Mouse (Mus musculus) kidney, embryonic 16.5 days (tissue): ENCODE results near the gene Opcml. TPM values are rescaled to one million over a fixed set of nuclear protein-coding genes. Genes with fewer than 3 reads are reported as not detected.

Experiments
- ATAC-seq: fragments of 200-750 bp; cut with Nextera tagmentation; 2 replicates; pipeline ENCODE4 v1.8.0; 2017; ENCODE audit warnings: moderate TSS enrichment; ENCODE audit not compliant: low FRiP score, low TSS enrichment
- H3K27ac ChIP-seq: fragments of 300-500 bp; sonication (generic); 2 replicates; pipeline ENCODE4 v1.5.1; 2014; ENCODE audit warnings: low read length
- H3K27me3 ChIP-seq: fragments of 300-500 bp; sonication (generic); 2 replicates; pipeline ENCODE4 v1.6.1; 2014; ENCODE audit warnings: low read length, control low read depth, mixed read lengths; ENCODE audit not compliant: insufficient read depth
- H3K36me3 ChIP-seq: fragments of 300-500 bp; sonication (generic); 2 replicates; pipeline ENCODE4 v1.6.1; 2014; ENCODE audit warnings: low read length, control low read depth, mixed read lengths; ENCODE audit not compliant: insufficient read depth
- H3K4me1 ChIP-seq: fragments of 300-500 bp; sonication (generic); 2 replicates; pipeline ENCODE4 v1.6.1; 2014; ENCODE audit warnings: low read length, control low read depth, mixed read lengths; ENCODE audit not compliant: insufficient read depth
- H3K4me2 ChIP-seq: fragments of 300-500 bp; sonication (generic); replicated peaks from 2 replicates; pipeline ENCODE4 v1.6.1; 2014; ENCODE audit warnings: low read depth, low read length
- H3K4me3 ChIP-seq: fragments of 300-500 bp; sonication (generic); 2 replicates; pipeline ENCODE4 v1.5.1; 2014; ENCODE audit warnings: mild to moderate bottlenecking, low read length
- H3K9ac ChIP-seq: fragments of 300-500 bp; sonication (generic); replicated peaks from 2 replicates; pipeline ENCODE4 v1.6.1; 2014; ENCODE audit warnings: low read length
- H3K9me3 ChIP-seq: fragments of 300-500 bp; sonication (generic); 2 replicates; pipeline ENCODE4 v1.6.1; 2016; ENCODE audit warnings: low read length, control low read depth
- WGBS: fragments of 180-500 bp; shearing (Covaris S2); extraction: QIAGEN DNeasy Blood & Tissue Kit; methylation state at CpG from one replicate; pipeline ENCODE4 v1.1.7; 2014; 5-methylcytosine and 5-hydroxymethylcytosine counted together
- polyA plus RNA-seq: library from polyadenylated mRNA; unstranded; fragments of >200 nt; fragmentation: Nextera tagmentation; extraction: Ambion mirVana; gene quantifications from 2 replicates; pipeline ENCODE4 v1.2.1, GENCODE M21; 2015

The Opcml gene
- polyA plus RNA-seq, 1 experiment from 2014 or later, result 2.0 TPM

DNA sequence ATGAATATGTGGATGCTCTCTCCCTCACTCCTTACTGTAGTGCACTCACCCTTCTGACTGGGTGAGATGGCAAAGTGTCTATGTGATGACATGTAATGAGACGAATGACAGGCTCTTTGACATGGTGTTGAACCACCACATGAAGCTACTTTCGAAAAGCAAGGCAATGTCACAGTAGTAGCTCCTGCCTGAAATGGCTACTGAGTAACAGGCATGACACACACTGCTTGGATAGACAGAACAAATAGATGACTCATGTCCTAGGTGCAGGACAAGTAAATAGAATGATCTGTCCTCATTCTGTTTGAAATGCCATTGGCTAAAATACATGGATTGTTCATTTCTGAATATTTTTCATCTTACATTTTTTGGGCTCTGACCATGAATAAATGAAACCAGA lies 488.0 kb downstream of the Opcml start:
- Histone ChIP-seq H3K4me2 (no peak overlapping the region), H3K27me3 (no peaks in the 10 kb centered on the region), H3K36me3 (no peaks in the 10 kb centered on the region), H3K4me1 (no peaks in the 10 kb centered on the region), H3K4me3 (no peak overlapping the region), H3K27ac (no peak overlapping the region), H3K9me3 (no peaks in the 10 kb centered on the region), H3K9ac (no peak overlapping the region)
- 90% methylated on average over 2 of the region's 2 CpGs for WGBS
- ATAC-seq, result no peak

DNA sequence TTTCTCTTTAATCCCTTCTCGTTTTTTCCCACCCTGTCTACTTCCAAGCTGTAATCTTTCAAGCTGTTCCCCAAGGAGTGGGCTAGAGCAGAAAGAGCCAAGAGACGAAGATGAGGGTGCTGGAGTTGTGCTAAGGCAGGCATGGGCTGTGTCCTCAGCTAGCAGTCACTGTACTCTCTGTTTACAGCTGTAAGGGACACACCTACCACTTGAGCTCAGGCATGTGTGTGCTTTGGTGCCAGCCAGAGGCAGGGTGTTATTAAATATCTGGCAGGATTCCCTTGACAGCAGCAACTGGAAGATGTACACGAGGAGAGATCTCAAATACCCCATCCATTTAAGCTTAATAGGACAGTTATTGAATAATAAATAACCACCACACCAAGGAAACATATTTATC lies 490.4 kb downstream of the Opcml start:
- Histone ChIP-seq H3K27ac (no peak overlapping the region), H3K4me3 (no peak overlapping the region), H3K9me3 (no peaks in the 10 kb centered on the region), H3K27me3 (no peaks in the 10 kb centered on the region), H3K9ac (no peak overlapping the region), H3K36me3 (no peaks in the 10 kb centered on the region), H3K4me2 (no peak overlapping the region), H3K4me1 (no peaks in the 10 kb centered on the region)
- 52% methylated on average over 3 of the region's 3 CpGs for WGBS
- no peak for ATAC-seq

DNA sequence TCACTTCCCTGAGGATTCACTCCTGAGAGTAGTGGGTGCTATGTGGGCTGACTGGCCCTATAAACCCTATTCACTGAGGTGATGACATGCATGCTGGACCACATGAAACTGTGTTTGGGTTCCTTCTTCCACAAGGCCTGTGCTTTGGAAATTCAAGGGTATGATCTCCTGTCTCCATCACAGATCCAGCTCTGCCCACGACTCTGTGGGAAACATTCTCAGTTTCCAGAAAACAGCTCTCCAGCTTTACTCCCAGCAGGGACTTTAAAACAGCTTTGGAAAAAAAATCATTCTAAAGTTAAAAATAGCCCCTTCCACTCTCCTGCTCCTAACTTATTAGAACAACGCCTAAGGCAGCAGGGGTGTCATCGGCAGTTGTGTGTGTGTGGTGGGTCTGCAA lies 491.0 kb downstream of the Opcml start:
- ATAC-seq, result no peak
- no peak overlapping the region for H3K27ac ChIP-seq
- no peaks in the 10 kb centered on the region for H3K36me3 ChIP-seq
- H3K4me3 ChIP-seq, result no peak overlapping the region
- no peak overlapping the region for H3K4me2 ChIP-seq
- H3K9ac ChIP-seq, result no peak overlapping the region
- 69% methylated on average over 3 of the region's 3 CpGs for WGBS
- no peaks in the 10 kb centered on the region for H3K27me3 ChIP-seq
- no peaks in the 10 kb centered on the region for H3K9me3 ChIP-seq
- H3K4me1 ChIP-seq, result no peaks in the 10 kb centered on the region

DNA sequence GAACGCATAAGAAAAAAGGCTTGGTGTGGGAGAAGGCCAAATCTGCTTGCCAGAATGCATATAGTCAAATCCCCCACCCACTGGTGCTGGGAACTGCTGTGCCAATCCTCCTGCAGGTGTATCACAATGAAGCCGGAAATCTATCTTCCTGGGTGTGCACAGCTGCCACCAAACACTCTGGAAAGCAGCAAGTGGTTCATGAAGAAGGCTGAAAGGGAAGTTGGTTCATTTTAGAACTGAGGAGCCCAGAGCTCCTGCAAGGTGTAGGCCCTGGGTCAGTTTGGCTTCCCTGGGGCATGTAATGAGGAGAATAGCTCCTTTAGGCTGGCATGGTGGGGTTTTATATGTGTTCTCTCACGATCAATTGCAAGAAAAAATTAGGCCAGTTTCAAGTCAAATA lies 494.4 kb downstream of the Opcml start:
- Histone ChIP-seq H3K4me2 (no peak overlapping the region), H3K27ac (no peak overlapping the region), H3K4me1 (no peaks in the 10 kb centered on the region), H3K9me3 (no peaks in the 10 kb centered on the region), H3K27me3 (no peaks in the 10 kb centered on the region), H3K4me3 (no peak overlapping the region), H3K9ac (no peak overlapping the region), H3K36me3 (no peaks in the 10 kb centered on the region)
- no peak for ATAC-seq
- WGBS, result 88% methylated on average over 3 of the region's 3 CpGs

DNA sequence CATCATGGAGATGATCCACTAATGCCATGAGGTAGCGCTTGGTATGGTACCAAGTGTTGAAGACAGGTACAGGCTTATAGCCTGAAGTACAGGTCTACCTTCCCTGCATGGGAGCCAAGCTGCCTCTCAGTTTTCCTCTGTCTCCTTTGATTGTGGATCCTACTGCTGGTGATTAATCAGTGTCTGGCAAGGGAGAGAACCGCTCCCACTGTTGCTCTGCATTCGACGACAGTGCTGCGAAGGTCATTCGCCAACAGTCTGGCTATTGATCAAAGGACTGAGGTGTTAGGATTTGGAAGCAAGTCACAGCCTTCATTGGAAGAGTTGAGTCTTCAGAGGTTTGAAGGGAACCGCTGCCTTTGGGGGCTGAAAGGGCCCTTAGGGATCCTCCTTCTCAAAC lies 495.8 kb downstream of the Opcml start:
- H3K4me1 ChIP-seq, result no peaks in the 10 kb centered on the region
- ATAC-seq, result no peak
- H3K27ac ChIP-seq, result no peak overlapping the region
- H3K9me3 ChIP-seq, result no peaks in the 10 kb centered on the region
- no peaks in the 10 kb centered on the region for H3K36me3 ChIP-seq
- no peak overlapping the region for H3K9ac ChIP-seq
- no peak overlapping the region for H3K4me2 ChIP-seq
- WGBS, result 57% methylated on average over 7 of the region's 7 CpGs
- no peaks in the 10 kb centered on the region for H3K27me3 ChIP-seq
- H3K4me3 ChIP-seq, result no peak overlapping the region

DNA sequence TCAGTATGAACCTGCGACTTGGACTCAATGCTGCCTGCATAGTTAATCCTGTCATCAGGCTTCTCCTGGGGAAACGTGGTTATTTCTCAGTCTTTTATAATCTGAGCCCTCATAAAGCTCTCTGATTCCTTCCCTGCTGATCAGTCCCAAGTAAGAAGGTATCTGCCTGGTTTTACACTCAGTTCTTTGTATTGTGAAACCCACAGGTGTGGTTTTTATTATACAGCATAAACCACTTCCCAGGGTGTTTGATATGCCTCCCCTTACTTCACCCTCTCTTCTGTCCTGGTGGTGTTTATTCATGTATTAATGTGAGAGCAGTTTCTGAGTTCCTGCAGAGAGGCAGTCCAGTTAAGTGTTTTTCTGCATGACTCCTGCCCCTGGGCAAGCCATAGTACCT lies 496.9 kb downstream of the Opcml start:
- H3K27me3 ChIP-seq, result no peaks in the 10 kb centered on the region
- H3K36me3 ChIP-seq, result no peaks in the 10 kb centered on the region
- H3K9ac ChIP-seq, result no peak overlapping the region
- no peak overlapping the region for H3K27ac ChIP-seq
- H3K9me3 ChIP-seq, result no peaks in the 10 kb centered on the region
- no peaks in the 10 kb centered on the region for H3K4me1 ChIP-seq
- no peak for ATAC-seq
- no peak overlapping the region for H3K4me3 ChIP-seq
- 68% methylated on average over 2 of the region's 2 CpGs for WGBS
- no peak overlapping the region for H3K4me2 ChIP-seq

DNA sequence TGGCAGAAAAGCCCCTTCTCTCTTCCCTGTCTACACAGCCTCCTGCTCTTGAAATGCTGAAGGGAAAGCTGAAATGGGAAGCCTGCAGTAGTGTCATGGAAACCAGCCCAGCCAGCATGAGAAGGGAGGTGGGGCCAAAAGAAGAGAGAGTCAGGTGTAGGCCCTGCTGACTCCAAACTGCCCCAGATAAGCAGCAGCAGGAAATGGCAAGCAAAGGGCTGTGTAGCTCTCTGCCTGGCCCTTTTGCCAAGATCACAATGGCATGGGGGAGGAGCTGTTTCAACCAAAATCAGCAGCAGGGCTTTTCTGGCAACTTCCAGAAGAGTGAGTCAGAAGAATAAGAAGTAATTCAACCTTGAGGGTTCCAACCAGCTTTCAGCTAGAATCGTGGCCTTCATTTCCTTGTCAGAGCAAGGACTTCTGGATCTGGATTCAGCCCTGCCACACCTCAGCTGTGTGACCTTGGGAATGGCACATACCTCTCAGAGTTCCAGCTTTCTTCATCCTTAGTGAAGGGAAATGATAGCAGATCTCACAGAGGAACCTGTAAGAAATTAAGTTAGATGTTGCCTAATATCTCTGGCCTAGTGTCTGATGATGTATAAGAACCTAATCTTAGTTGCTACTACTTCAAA lies 499.2 kb downstream of the Opcml start:
- Histone ChIP-seq H3K36me3 (no peaks in the 10 kb centered on the region), H3K4me1 (no peaks in the 10 kb centered on the region), H3K27ac (no peak overlapping the region), H3K27me3 (no peaks in the 10 kb centered on the region), H3K9ac (no peak overlapping the region), H3K4me3 (no peak overlapping the region), H3K9me3 (peaks cover 6% of the 10 kb centered on the region; the same call in 1 of the 2 replicates), H3K4me2 (no peak overlapping the region)
- no peak for ATAC-seq
- WGBS, result 76% methylated on average over 1 of the region's 1 CpGs

DNA sequence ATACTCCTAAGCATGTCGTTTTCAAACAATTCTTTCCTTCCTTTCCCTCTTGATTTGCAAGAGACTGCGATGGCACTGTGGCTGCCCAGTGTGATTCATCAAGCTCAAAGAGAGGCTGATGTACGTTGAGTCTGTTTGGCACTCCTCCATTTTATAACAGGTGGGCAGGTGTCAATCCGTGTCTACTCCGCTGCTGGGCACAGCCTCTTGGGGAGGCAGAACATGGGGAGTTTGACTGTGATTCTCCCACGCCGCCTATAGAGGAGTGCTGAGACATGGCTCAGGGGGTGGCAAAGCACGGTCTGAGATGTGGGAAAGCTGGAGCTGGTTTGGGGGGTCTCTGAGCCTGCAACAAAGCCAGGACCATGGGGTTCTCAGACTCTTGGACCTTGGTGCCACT lies 513.1 kb downstream of the Opcml start:
- ATAC-seq, result no peak
- no peaks in the 10 kb centered on the region for H3K9me3 ChIP-seq
- no peaks in the 10 kb centered on the region for H3K36me3 ChIP-seq
- H3K4me1 ChIP-seq, result no peaks in the 10 kb centered on the region
- no peaks in the 10 kb centered on the region for H3K27me3 ChIP-seq
- WGBS, result 77% methylated on average over 8 of the region's 8 CpGs
- H3K4me3 ChIP-seq, result no peak overlapping the region
- no peak overlapping the region for H3K27ac ChIP-seq
- no peak overlapping the region for H3K4me2 ChIP-seq
- H3K9ac ChIP-seq, result no peak overlapping the region

DNA sequence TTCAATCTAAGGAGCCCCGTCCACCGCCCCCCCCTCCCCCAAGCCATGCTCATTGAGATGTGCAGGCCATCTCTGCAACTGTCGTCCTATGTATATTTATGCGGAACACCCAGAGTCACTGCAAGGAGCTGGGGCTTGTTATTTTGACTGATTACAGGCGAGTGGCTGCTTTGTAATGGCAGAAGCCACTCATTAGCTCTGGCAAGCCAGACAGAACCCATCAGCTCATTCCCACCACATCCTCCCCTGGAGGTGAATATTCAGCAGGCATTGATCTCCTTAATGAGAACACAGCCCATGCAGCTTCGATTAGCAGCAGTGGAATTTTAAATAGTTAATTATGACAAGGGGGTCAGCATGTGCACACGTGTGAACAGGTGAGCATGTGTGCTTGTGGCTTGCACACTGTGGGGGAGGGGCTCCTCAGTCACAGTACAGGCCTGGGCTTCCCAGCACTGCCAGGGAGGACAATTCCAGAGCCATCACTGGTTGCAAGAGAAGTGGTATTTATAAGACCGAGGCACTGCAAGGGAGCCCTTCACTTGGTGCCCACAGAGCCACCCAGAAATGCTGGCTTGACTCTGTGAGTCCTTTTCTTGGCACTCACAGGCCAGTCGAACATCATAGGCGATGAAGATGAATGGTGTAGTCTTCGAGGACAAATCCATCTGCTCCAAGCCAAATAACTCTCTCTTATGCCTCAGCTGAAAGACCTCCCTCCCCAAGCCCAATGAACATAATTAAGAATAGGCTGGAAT lies 516.0 kb downstream of the Opcml start:
- WGBS, result 72% methylated on average over 11 of the region's 11 CpGs

DNA sequence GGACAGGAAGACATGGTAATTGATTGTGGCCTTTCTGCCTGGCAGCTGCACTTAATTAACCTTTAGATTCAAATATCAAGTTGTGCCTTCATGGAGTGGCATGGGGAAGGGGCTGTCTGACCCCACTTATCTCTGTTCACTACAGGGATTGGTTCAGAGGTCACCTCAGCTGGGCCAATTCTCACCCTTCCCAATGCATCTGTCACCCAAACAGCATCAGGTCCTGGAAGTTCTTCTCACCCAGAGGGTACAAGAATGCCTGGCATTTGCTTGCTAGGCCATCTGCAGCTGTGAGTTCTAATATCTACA lies 516.5 kb downstream of the Opcml start:
- H3K9me3 ChIP-seq, result no peaks in the 10 kb centered on the region
- ATAC-seq, result no peak
- no peak overlapping the region for H3K4me3 ChIP-seq
- H3K27me3 ChIP-seq, result no peaks in the 10 kb centered on the region
- H3K9ac ChIP-seq, result no peak overlapping the region
- no peak overlapping the region for H3K27ac ChIP-seq
- H3K4me1 ChIP-seq, result no peaks in the 10 kb centered on the region
- H3K4me2 ChIP-seq, result no peak overlapping the region
- no peaks in the 10 kb centered on the region for H3K36me3 ChIP-seq

More for the DNA sequence above, 516.0 kb downstream of the Opcml start:
- no peak for ATAC-seq
- no peak overlapping the region for H3K9ac ChIP-seq
- H3K27ac ChIP-seq, result no peak overlapping the region
- H3K4me3 ChIP-seq, result no peak overlapping the region
- H3K36me3 ChIP-seq, result no peaks in the 10 kb centered on the region
- H3K4me1 ChIP-seq, result no peaks in the 10 kb centered on the region
- no peak overlapping the region for H3K4me2 ChIP-seq
- H3K27me3 ChIP-seq, result no peaks in the 10 kb centered on the region
- H3K9me3 ChIP-seq, result no peaks in the 10 kb centered on the region
